Mouse (Mus musculus): ENCODE results near the gene Chst15. TPM values are rescaled to one million over a fixed set of nuclear protein-coding genes. Genes with fewer than 3 reads are reported as not detected.

The Chst15 gene
- total RNA-seq, 2 experiments from 2014 or later = 3.8 to 8.0 TPM

- ATAC-seq (replicated peaks; ENCODE audit: low FRiP score, poor library complexity, severe bottlenecking) = no peak
Observed at GRCm38 (mm10) chr7:132273741-132274513, 43.1 kb downstream of the Chst15 start.

- ATAC-seq (replicated peaks; ENCODE audit: low FRiP score, poor library complexity, severe bottlenecking) = no peak
Observed at GRCm38 (mm10) chr7:132272984-132273383, 44.0 kb downstream of the Chst15 start.

- ATAC-seq (replicated peaks; ENCODE audit: low FRiP score, poor library complexity, severe bottlenecking) = no peak
Observed at GRCm38 (mm10) chr7:132270364-132270763, 46.7 kb downstream of the Chst15 start.

- ATAC-seq (replicated peaks; ENCODE audit: low FRiP score, poor library complexity, severe bottlenecking) = no peak
Observed at GRCm38 (mm10) chr7:132269661-132270060, 47.4 kb downstream of the Chst15 start.

- no peak for ATAC-seq (replicated peaks; ENCODE audit: low FRiP score, poor library complexity, severe bottlenecking)
Observed at GRCm38 (mm10) chr7:132267721-132268498, 49.1 kb downstream of the Chst15 start.

- no peak for ATAC-seq (replicated peaks; ENCODE audit: low FRiP score, poor library complexity, severe bottlenecking)
Observed at GRCm38 (mm10) chr7:132264763-132265162, 52.3 kb downstream of the Chst15 start.

GRCm38 (mm10) chr7:132263186-132263585 lies 53.8 kb downstream of the Chst15 start:
- ATAC-seq (replicated peaks; ENCODE audit: low FRiP score, poor library complexity, severe bottlenecking) = no peak

- ATAC-seq (replicated peaks; ENCODE audit: low FRiP score, poor library complexity, severe bottlenecking) = peak; percentile 37; the same call in 1 of the 2 replicates
Observed at GRCm38 (mm10) chr7:132262696-132263095, 54.3 kb downstream of the Chst15 start.

GRCm38 (mm10) chr7:132261885-132262284 lies 55.1 kb downstream of the Chst15 start:
- ATAC-seq (replicated peaks; ENCODE audit: low FRiP score, poor library complexity, severe bottlenecking) = peak; percentile 86

- ATAC-seq (replicated peaks; ENCODE audit: low FRiP score, poor library complexity, severe bottlenecking) = no peak
Observed at GRCm38 (mm10) chr7:132260632-132261031, 56.4 kb downstream of the Chst15 start.

- no peak for ATAC-seq (replicated peaks; ENCODE audit: low FRiP score, poor library complexity, severe bottlenecking)
Observed at GRCm38 (mm10) chr7:132258817-132259216, 58.2 kb downstream of the Chst15 start.

- ATAC-seq (replicated peaks; ENCODE audit: low FRiP score, poor library complexity, severe bottlenecking) = no peak
Observed at GRCm38 (mm10) chr7:132258216-132258615, 58.8 kb downstream of the Chst15 start.

GRCm38 (mm10) chr7:132253513-132253912 lies 63.5 kb downstream of the Chst15 start:
- no peak for ATAC-seq (replicated peaks; ENCODE audit: low FRiP score, poor library complexity, severe bottlenecking)

GRCm38 (mm10) chr7:132253078-132253477 lies 64.0 kb downstream of the Chst15 start:
- ATAC-seq (replicated peaks; ENCODE audit: low FRiP score, poor library complexity, severe bottlenecking) = no peak

GRCm38 (mm10) chr7:132249563-132250119 lies 67.4 kb downstream of the Chst15 start:
- ATAC-seq (replicated peaks; ENCODE audit: low FRiP score, poor library complexity, severe bottlenecking) = no peak

GRCm38 (mm10) chr7:132247567-132247966 lies 69.5 kb downstream of the Chst15 start:
- no peak for ATAC-seq (replicated peaks; ENCODE audit: low FRiP score, poor library complexity, severe bottlenecking)

GRCm38 (mm10) chr7:132247091-132247490 lies 69.9 kb downstream of the Chst15 start:
- no peak for ATAC-seq (replicated peaks; ENCODE audit: low FRiP score, poor library complexity, severe bottlenecking)

- no peak for ATAC-seq (replicated peaks; ENCODE audit: low FRiP score, poor library complexity, severe bottlenecking)
Observed at GRCm38 (mm10) chr7:132245730-132246129, 71.3 kb downstream of the Chst15 start.

- no peak for ATAC-seq (replicated peaks; ENCODE audit: low FRiP score, poor library complexity, severe bottlenecking)
Observed at GRCm38 (mm10) chr7:132244637-132245036, 72.4 kb downstream of the Chst15 start.

GRCm38 (mm10) chr7:132243225-132243624 lies 73.8 kb downstream of the Chst15 start:
- ATAC-seq (replicated peaks; ENCODE audit: low FRiP score, poor library complexity, severe bottlenecking) = no peak
